8 mouse cellular contexts compared by ENCODE assay signal in the genomic region with DNA sequence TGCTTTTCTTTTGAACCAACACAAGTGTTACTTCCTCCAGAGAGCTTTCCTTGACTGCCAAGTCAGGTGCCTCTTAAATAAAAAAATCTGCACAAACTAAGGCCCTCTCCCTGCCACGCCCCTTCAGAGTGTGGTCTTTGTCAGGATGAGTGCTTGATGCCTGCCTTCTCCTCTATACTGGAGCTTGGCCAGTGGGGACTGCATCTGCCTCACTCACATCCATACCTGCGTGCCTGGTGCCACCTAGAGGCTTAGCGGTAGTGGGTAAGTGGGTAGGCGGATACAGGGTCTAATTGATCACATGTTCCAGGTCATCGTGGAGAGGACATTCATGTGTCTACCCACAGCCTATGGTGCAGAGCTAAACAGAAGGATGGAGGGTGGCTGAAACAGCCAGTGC. TPM values are rescaled to one million over a fixed set of nuclear protein-coding genes. Genes with fewer than 3 reads are reported as not detected.
DNase-seq lines count a peak whose midpoint lies in the region; ATAC-seq and TF ChIP-seq lines count a peak whose summit lies in the region.

No protein-coding gene starts in this region.

- H3K36me3 ChIP-seq in intestine, postnatal 0 days (ENCODE audit: control insufficient read depth, insufficient read depth): no peaks in the 10 kb centered on the region
- no peaks in the 10 kb centered on the region for H3K36me3 ChIP-seq in intestine, embryonic 15.5 days
- no peaks in the 10 kb centered on the region for H3K36me3 ChIP-seq in MEL (ENCODE audit: control insufficient read depth in 1 of 2, insufficient read depth in 2 of 2, low read length in 2 of 2)

- H3K4me3 ChIP-seq in intestine, postnatal 0 days (ENCODE audit: low read depth, low read length): no peak overlapping the region
- H3K4me3 ChIP-seq in intestine, embryonic 15.5 days (replicated peaks): no peak overlapping the region
- H3K4me3 ChIP-seq in MEL (ENCODE audit: control insufficient read depth in 1 of 2, insufficient read depth in 1 of 2, low read depth in 2 of 2, low read length in 2 of 2): no peak overlapping the region

- H3K27ac ChIP-seq in intestine, postnatal 0 days (ENCODE audit: low read depth, low read length): no peak overlapping the region
- no peak overlapping the region for H3K27ac ChIP-seq in intestine, embryonic 15.5 days
- H3K27ac ChIP-seq in MEL (ENCODE audit: control insufficient read depth, low read depth, low read length): no peak overlapping the region

- peak; percentile 76 for TF ChIP-seq RAD21 in MEL (IDR thresholded peaks at IDR 0.05; ENCODE audit: low read depth, low read length)

- no peaks in the 10 kb centered on the region for H3K4me1 ChIP-seq in intestine, postnatal 0 days (replicated peaks; ENCODE audit: control insufficient read depth, insufficient read depth, low read length)
- no peaks in the 10 kb centered on the region for H3K4me1 ChIP-seq in intestine, embryonic 15.5 days (replicated peaks)
- no peaks in the 10 kb centered on the region for H3K4me1 ChIP-seq in MEL (ENCODE audit: control insufficient read depth in 1 of 2, insufficient read depth in 2 of 2, low read length in 2 of 2)

- DNase-seq in MEL (ENCODE audit: low read depth, low spot score): peak; percentile 45
- peak; percentile 20 for DNase-seq in induced T-regulatory cell, adult 2 months (ENCODE audit: low read depth)
- no peak for DNase-seq in gastrocnemius, postnatal 14 days
- no peak for DNase-seq in layer of hippocampus, adult 9-10 months (ENCODE audit: low spot score)

- no peak for ATAC-seq in intestine, postnatal 0 days
- ATAC-seq in intestine, embryonic 15.5 days: no peak
- ATAC-seq in megakaryocyte progenitor cell, adult 5-6 weeks (replicated peaks; ENCODE audit: poor library complexity): peak; percentile 65
- ATAC-seq in cerebellum, adult (ENCODE audit: insufficient number of reproducible peaks, low FRiP score, low TSS enrichment): no peak

- TF ChIP-seq EP300 in MEL (IDR thresholded peaks at IDR 0.05; ENCODE audit: low read depth in 1 of 2, low read length in 2 of 2): no peak

- no peaks in the 10 kb centered on the region for H3K27me3 ChIP-seq in intestine, postnatal 0 days (replicated peaks; ENCODE audit: control insufficient read depth, insufficient read depth, low read length)
- no peaks in the 10 kb centered on the region for H3K27me3 ChIP-seq in intestine, embryonic 15.5 days (replicated peaks)
- peaks cover 0 to 2% of the 10 kb centered on the region in 2 experiments; a peak in 2 of 4 replicates for H3K27me3 ChIP-seq in MEL (ENCODE audit: control insufficient read depth in 1 of 2, insufficient read depth in 2 of 2, low read length in 2 of 2)

- no peak overlapping the region for H3K4me2 ChIP-seq in intestine, postnatal 0 days (replicated peaks; ENCODE audit: low read depth)
- H3K4me2 ChIP-seq in intestine, embryonic 15.5 days (replicated peaks): no peak overlapping the region

- TF ChIP-seq CTCF in intestine, postnatal 0 days (IDR thresholded peaks at IDR 0.05; ENCODE audit: low read depth): peak; percentile 72
- peak; percentile 39 to 74 (median 68); a peak in 5 of 6 replicates for TF ChIP-seq CTCF in MEL (IDR thresholded peaks at IDR 0.05 in 2 of 3, conservative IDR thresholded peaks at IDR 0.05 in 1 of 3; ENCODE audit: control insufficient read depth in 1 of 3, insufficient read depth in 1 of 3, low read depth in 2 of 3, low read length in 3 of 3, poor library complexity in 1 of 3, severe bottlenecking in 1 of 3)

- no peak overlapping the region for H3K9ac ChIP-seq in intestine, postnatal 0 days (ENCODE audit: low read depth, low read length)
- no peak overlapping the region for H3K9ac ChIP-seq in intestine, embryonic 15.5 days
- H3K9ac ChIP-seq in MEL (ENCODE audit: control insufficient read depth, low read depth, low read length, poor library complexity, severe bottlenecking): no peak overlapping the region

- intact Hi-C loops in gastrocnemius, postnatal 14 days (cut with DNase I; ENCODE audit: low total_unique reads): no loop called here

- whole genome bisulfite sequencing in intestine, postnatal 0 days: 46% methylated on average over 5 of the region's 5 CpGs
- 63% methylated on average over 5 of the region's 5 CpGs for WGBS in intestine, embryonic 15.5 days

- TF ChIP-seq POLR2A in MEL (IDR thresholded peaks at IDR 0.05; ENCODE audit: control insufficient read depth in 1 of 2, insufficient read depth in 1 of 2, low read depth in 1 of 2, low read length in 2 of 2, poor library complexity in 1 of 2): no peak

- H3K79me2 ChIP-seq in MEL (ENCODE audit: control insufficient read depth, insufficient read depth, low read length, poor library complexity): no peaks in the 10 kb centered on the region

- no peaks in the 10 kb centered on the region for H3K9me3 ChIP-seq in intestine, postnatal 0 days (ENCODE audit: control insufficient read depth)
- H3K9me3 ChIP-seq in intestine, embryonic 15.5 days: no peaks in the 10 kb centered on the region
- H3K9me3 ChIP-seq in MEL (replicated peaks; ENCODE audit: insufficient read depth, low read length): no peaks in the 10 kb centered on the region

TF ChIP-seq in MEL, 35 proteins besides CTCF, POLR2A, EP300 and RAD21:
- TF ChIP-seq POLR2AphosphoS5 (IDR thresholded peaks at IDR 0.05; ENCODE audit: borderline replicate concordance, low read depth, low read length) (no peak), KAT2A (conservative IDR thresholded peaks at IDR 0.05; ENCODE audit: low read depth, low read length) (no peak), MAX (IDR thresholded peaks at IDR 0.05; ENCODE audit: low read length) (no peak), ELF1 (IDR thresholded peaks at IDR 0.05; ENCODE audit: low read depth, low read length) (no peak), BHLHE40 (IDR thresholded peaks at IDR 0.05; ENCODE audit: borderline replicate concordance, low read depth, low read length) (no peak), POLR2AphosphoS2 (IDR thresholded peaks at IDR 0.05; ENCODE audit: low read length) (no peak), UBTF (IDR thresholded peaks at IDR 0.05; ENCODE audit: borderline replicate concordance, insufficient read depth, low read depth, low read length) (no peak), GATA1 (IDR thresholded peaks at IDR 0.05; ENCODE audit: low read depth, low read length) (no peak), ZNF384 (IDR thresholded peaks at IDR 0.05; ENCODE audit: low read depth, low read length) (no peak), SMC3 (IDR thresholded peaks at IDR 0.05; ENCODE audit: low read depth, low read length) (peak; percentile 67), RCOR1 (IDR thresholded peaks at IDR 0.05; ENCODE audit: low read depth, low read length) (no peak), MAZ (IDR thresholded peaks at IDR 0.05; ENCODE audit: low read depth, low read length) (no peak), ZC3H11A (IDR thresholded peaks at IDR 0.05; ENCODE audit: low read depth, low read length) (peak; percentile 73)

RNA-seq across cellular contexts. Expression of a gene that starts 15.4 kb away (rescaled TPM):
- 0.04 and 0.13 TPM in 2 replicates for polyA plus RNA-seq in intestine, postnatal 0 days (2015; fragmentation: Nextera tagmentation; extraction: Ambion mirVana)
- 0.03 TPM in 1 of 2 replicates, not detected in the other for polyA plus RNA-seq in intestine, embryonic 15.5 days (2015; fragmentation: Nextera tagmentation; extraction: Ambion mirVana)
- 0.04 and 0.13 TPM in 2 replicates for total RNA-seq in MEL (2012; rRNA removed)
- polyA plus RNA-seq in MEL (2012; ENCODE audit: insufficient read depth in 1 of 2, insufficient read length in 2 of 2, low read depth in 1 of 2, low replicate concordance in 2 of 2, missing spikeins in 1 of 2): under 1 TPM in 1 of 2 experiments, not detected in 1; 0.19 TPM
- 0.05 TPM in 1 of 2 replicates, not detected in the other for total RNA-seq in megakaryocyte progenitor cell, adult 5-6 weeks (2015)
- 0.14 and 0.17 TPM in 2 replicates for total RNA-seq in megakaryocyte progenitor cell, adult 5-6 weeks (2017)
- under 1 TPM; 0.06 to 0.20 TPM for total RNA-seq in gastrocnemius, postnatal 14 days (2021)

RNA-seq across cellular contexts. Expression of a gene that starts 54.0 kb away (rescaled TPM):
- 144 and 149 TPM in 2 replicates for polyA plus RNA-seq in intestine, postnatal 0 days (2015; fragmentation: Nextera tagmentation; extraction: Ambion mirVana)
- 216 and 268 TPM in 2 replicates for polyA plus RNA-seq in intestine, embryonic 15.5 days (2015; fragmentation: Nextera tagmentation; extraction: Ambion mirVana)
- 57.7 and 60.0 TPM in 2 replicates for total RNA-seq in MEL (2012; rRNA removed)
- 10 to 100 TPM in 1 of 2 experiments, not detected in 1; 94.8 TPM for polyA plus RNA-seq in MEL (2012; ENCODE audit: insufficient read depth in 1 of 2, insufficient read length in 2 of 2, low read depth in 1 of 2, low replicate concordance in 2 of 2, missing spikeins in 1 of 2)
- total RNA-seq in megakaryocyte progenitor cell, adult 5-6 weeks (2015): 121 and 132 TPM in 2 replicates
- total RNA-seq in megakaryocyte progenitor cell, adult 5-6 weeks (2017): 221 and 234 TPM in 2 replicates
- 10 to 100 TPM; 53.2 to 63.9 TPM for total RNA-seq in gastrocnemius, postnatal 14 days (2021)

Comparison
In these comparisons a context has a peak if more than half of its experiments do, and no peak if none do; other contexts are left out.
1. DNase-seq: peak in MEL (single experiment) and induced T-regulatory cell, adult 2 months (single experiment); none in gastrocnemius, postnatal 14 days (single experiment) and layer of hippocampus, adult 9-10 months (single experiment).